Mouse (Mus musculus) cortical plate, adult 2 months (tissue): Measurements from ENCODE around the gene Vamp4.

ENCODE experiments used
- CTCF ChIP-seq: fragments of 200-500 bp; IDR thresholded peaks from 2 replicates; pipeline ENCODE4 v1.5.1; 2011; ENCODE audit warnings: mild to moderate bottlenecking, control low read depth, low read length; ENCODE audit not compliant: insufficient read depth; ENCODE audit errors: extremely low read depth
- POLR2A ChIP-seq: fragments of 200-500 bp; IDR thresholded peaks from 2 replicates; pipeline ENCODE4 v1.6.1; 2011; ENCODE audit warnings: mild to moderate bottlenecking, low read length, control low read depth; ENCODE audit not compliant: insufficient read depth; ENCODE audit errors: extremely low read depth

DNA sequence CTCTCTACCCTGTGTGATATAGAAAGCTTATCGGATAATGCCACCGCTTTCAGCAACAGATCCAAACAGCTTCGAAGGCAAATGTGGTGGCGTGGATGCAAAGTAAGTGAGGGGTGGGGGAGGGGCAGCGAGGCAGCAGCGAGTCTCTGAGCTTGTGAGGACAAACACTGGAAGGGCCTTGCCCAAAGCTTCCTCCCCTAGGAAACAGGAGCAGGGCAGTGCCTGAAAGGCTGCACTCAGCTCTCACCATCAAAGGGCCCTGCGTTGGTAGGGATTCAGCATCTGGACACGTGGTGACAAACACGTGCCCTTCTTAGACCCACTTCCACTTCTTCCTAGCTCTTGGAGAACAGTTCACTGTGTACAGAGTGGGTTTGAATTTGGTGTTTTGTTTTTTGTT lies 19.1 kb downstream of the Vamp4 start:
- TF ChIP-seq POLR2A (no peak), CTCF (no peak)
